Mouse (Mus musculus) ovary, postnatal 10 days (tissue): ENCODE measurements around the gene Ninj2.

Source experiments
- DNase-seq: peaks from one replicate; pipeline ENCODE4 v3.0.0; 2022; ENCODE audit warnings: low spot score

Ninj2 gene

DNA sequence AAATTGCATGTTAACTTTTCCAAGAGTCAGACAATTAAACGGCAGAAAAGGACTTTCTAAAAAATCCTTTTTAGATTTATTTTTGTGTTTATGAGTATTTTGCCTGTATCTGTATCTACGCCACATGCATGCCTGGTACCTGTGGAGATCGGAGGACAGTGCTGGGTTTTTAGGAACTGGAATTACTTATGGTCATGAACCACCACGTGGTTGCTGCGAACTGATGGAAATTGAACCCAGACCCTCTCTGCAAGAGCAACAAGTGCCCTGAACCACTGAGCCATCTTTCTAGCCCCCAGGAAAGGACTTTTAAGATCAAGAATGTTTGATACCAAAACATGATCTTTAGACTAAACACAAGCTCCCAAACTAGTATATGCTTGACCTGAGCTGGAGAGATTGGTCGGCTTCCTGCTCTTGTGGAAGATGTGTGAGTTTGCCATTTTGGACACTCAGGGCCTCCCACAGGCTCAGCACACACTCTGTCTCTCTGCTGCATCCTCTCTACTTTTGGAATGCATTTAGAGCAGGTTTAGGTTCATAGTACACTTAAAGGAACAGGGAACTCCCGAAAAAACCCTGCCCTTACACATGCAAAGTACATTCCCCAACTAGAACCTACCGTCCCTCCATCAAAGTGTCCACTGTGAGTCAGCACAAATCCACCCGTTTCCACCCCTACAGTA lies 1.1 kb downstream of the Ninj2 start:
- DNase-seq: no peak

DNA sequence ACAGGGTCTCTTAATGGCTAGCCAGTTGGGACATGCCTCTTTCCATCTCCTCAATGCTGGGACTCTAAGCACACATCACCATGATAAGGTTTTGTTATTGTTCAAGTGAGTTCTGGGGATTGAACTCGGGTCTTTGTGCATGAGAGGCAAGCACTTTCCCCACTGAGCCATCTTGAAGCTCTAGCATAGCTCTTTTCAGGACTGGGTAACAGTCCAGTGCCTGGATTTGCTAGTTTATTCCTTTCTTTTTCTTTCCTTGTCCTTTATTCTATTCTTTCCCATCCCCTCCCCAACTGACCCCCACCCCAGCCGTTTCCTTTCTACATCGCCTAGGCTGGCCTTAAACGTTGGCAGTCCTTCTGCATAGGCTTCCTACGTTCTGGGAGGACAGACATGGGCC lies 1.9 kb downstream of the Ninj2 start:
- DNase-seq: no peak

DNA sequence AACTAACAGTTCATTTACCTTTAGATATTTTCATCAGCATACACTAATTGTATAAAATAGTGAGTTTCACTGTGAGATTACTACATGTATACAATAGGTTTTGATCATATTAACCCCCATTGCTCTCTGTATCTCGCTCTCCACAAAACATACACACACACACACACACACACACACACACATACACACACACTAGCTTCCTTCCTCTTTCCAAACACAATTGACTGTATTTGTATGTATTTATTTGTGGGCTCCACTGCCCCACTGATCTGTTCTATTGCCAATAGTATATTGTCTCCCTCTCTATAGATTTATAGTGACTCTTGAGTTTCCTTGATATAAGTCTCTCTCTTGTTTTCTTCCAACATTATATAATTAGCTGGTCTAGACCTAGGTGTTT lies 2.4 kb downstream of the Ninj2 start:
- no peak for DNase-seq

DNA sequence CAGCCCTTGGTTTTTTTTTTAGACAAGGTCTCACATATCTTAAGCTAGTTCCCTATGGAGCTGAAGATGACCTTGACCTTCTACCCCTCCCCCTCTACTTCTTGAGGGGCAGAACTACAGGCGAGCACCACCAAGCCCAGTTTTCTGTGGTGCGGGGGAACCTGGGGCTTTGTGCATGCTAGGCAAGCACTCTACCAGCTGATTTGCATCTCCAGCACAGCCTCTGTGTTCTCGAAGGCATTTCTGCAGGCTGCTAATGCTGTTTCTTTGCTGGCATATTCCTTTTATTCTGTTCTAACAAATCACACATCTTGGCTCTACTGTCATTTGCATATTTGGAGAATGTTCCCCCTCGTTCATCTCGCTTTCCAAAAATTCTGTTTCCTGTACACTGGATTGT lies 6.2 kb downstream of the Ninj2 start:
- DNase-seq: no peak

DNA sequence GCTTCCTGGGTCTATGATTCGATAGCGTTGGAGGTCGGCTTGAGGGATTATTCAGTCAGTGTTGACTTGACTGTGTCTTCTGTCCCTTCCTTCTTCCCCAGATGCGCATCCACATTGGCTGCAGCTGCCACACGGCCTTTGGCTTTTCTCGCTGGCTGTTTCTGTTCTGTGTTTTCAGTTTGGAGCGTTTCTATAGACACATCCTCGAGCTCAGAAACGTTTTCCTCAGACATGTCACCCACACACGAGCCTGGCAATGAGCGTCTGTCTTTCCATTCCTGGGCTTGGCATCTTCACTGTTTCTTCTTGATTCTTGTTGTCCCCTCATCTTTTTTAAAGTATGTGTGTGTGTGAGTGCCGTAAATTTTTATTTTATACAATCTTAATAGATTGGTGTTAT lies 8.1 kb downstream of the Ninj2 start:
- no peak for DNase-seq

DNA sequence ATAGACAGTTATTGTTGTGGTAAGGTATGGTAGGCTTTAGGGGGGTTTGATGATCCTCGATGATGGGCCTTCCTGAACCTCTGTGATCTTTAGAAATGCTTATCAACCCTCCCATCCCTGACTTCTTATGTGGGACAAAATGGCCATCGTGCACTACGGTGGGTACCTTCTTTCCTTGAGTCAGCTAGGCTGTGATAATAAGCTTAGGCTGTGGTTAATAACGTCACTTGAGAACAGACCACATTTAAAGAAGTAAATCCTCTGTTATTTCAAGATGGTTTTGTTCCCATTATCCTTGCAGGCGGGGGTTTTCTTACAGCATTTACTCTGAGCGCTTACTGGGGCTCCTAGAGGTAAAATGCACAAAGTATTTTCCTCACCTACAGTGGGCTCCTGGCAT lies 8.8 kb downstream of the Ninj2 start:
- no peak for DNase-seq

DNA sequence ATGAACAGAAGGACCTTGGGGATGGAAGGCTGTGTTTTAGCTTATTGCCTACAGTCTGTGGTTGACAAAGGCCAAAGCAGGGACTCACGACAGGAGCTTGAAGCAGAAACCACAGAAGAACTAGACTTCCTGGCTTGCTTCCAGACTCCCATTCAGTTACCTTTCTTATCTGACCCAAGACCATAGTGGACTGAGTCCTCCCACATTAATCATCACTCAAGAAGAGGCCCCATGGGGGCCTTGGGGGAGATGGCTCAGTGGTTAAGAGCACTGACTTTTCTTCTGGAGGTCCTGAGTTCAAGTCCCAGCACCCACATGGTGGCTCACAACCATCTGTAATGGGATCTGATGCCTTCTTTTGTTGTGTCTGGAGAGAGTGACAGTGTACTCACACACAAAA lies 10.0 kb downstream of the Ninj2 start:
- no peak for DNase-seq

DNA sequence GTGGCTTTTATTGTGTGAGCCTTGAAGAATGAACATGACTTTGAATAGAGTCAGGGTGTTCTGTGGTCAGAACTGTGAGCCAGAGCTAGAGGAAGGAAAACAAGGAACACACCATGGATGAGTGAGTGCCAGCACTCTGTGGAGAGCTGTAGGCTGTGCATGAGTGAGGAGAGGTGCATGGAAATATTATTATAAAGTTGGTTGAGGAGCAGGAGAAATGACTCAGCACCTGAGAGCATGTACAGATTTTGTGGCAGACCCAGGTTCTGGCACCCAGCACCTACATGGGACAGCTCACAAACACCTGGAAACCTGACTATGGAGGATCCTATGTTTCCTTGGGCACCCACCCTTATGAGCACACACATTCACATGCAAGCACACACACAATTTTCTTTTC lies 11.9 kb downstream of the Ninj2 start:
- no peak for DNase-seq

DNA sequence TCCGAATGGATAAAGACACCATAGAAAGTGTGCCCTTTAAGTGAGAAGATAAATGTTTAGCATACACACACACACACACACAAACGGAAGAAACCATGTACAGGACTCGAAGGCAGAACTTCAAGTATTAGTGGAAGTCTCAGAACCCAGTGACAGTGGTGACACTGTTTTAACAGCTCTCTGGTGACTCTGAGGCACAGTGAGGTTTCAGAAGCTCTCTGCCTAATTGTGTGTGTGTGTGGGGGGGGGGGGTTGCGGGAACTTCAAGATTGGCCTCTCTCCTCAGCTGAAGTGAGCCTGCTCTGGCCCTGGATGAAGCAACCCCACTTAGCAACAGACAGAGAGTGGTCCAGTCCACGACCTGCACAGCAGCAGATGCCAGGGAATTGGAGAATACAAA lies 14.4 kb downstream of the Ninj2 start:
- DNase-seq: no peak

DNA sequence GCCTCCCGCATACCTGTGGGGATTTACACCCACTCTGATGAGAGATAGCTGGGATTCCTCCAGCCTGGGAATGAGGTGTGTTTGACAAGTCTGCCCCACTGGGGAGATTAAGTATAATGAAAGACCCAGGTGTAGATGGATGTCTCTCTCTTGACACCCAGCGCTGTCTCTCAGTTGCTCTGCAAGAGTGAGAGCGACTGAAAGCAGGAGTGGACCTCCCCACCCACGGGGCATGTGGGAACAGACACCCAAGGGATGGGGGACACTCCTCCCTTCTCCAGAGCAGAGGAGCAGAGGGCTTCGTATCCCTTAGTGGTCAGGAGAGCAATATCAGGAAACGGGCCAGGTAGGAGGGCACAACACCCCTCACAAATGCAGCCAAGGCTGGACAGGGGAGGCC lies 14.9 kb downstream of the Ninj2 start:
- no peak for DNase-seq

DNA sequence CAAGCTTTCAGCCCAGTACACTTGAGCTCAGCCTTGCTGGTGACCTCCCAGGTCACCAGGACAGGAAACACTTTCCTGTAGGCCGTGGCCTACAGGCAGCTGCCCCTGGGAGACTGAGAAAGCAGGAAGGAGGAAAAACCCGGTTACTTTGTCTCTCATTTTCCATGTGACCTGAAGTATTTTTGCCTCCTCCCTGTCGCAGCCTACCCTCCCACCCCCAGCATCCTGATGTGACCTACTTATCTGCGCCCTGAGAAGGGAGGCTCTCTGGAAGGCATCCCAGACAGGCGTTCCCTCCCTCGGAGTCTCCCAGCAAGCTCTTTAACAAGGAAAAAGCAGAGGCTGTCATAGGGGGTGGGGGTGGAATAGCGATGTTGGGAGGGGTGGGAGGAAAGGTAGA lies 16.0 kb downstream of the Ninj2 start:
- DNase-seq: no peak

DNA sequence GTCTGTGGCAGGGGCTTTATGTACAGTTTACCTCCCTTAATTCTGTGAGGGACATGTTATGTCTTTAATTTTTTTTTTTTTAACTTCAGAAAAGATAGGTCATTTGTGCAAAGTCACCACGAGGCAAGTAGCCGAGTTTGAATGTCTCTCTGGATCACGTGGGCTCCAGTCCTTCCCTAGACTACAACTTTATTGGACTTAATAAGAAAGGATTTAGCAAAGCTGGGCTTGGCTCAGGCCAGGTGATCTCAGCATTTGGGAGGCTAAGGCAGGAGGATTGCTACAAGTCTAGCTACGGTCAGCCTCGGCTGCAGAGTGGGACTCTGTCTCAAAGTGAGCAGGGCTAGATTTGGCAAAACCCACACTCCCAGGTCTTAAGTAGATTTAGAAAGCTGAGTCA lies 16.8 kb downstream of the Ninj2 start:
- DNase-seq: no peak

DNA sequence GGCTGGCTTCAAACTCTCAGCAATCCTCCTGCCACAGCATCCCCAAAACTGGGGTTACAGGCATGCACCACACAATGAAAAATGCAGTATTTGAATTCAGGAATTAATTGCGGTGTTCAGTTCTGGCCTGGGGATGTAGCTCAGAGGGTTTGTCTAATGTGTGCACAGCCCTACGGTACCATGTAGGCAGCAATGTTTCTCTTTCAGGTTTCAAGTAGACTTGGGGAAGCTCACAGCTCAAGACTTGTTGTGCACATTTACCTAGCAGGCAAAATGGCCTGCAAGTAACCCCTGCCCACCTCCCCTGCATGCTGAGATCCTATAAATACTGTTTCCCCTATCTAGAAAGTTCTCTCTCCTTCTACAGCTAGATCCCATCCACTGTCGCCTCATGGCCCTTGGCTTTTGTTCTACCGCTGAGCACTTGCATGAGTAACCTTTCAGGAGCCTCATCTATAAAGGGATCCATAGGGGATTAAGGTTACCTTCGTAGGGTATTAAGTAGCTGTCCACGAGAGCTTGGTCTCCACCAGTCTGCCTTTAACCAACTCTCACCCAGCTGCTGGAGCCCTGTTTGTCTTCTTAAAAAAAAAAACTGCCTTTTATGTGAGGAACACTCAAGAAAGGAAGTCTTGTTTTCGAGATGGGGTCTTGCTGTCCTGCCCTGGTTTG lies 17.7 kb downstream of the Ninj2 start:
- DNase-seq: no peak

DNA sequence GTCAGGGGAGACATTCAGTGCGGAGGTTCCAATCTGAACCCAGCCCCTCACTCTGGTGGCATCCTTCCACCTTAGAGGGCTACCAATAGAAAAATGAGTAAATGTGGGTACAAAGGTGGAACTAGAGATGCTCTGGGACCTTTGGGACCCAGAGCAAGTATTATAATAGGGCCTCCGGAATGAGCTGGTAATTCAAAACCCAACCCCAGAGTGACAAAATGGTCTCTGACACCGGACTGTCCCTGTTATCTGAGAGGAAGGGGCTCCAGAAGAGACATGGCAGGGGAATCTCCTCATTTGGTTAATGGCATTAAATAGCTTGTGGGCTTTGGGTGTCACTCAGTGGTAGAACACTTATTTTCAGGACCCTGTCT lies 18.2 kb downstream of the Ninj2 start:
- no peak for DNase-seq

DNA sequence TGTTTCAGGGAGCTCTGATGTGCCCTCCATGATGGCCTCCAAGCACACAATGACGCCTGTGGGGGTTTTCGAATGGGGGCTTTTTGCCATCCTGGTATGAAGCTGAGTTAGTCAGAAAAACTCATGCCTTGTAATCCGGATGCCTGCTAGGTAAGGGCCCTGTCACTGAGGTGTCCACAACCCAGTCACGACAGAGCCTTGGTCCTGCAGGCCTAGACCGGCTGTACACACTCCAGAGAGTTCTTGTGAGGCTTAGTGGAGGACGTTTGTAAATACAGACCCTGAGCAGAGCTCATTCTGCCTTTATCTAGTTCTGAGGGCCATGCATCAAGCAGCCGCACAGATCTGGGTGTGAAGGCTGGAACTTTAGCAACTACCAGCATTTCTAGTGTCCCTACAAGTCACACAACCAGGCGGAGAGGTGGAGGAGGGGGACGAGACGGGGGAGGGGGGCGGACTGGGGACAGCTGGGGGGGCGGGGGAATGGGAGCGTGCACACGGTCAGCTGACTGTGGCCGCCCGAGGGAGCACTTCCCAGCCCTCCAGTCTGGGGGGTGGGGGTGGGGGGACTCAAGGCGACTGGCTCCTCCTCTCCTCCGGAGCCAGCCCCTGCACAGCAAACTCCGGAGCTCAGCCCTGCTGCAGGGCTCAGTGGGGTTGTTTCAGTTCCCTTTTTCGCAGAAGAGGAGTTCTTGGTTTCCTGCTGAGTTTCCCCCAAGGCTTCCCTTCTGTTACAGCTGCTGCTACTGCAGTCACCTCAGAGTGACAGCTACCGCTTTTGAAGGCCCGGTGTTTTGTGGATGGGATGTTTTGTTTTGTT lies 19.0 kb downstream of the Ninj2 start:
- DNase-seq: peak; percentile 46

DNA sequence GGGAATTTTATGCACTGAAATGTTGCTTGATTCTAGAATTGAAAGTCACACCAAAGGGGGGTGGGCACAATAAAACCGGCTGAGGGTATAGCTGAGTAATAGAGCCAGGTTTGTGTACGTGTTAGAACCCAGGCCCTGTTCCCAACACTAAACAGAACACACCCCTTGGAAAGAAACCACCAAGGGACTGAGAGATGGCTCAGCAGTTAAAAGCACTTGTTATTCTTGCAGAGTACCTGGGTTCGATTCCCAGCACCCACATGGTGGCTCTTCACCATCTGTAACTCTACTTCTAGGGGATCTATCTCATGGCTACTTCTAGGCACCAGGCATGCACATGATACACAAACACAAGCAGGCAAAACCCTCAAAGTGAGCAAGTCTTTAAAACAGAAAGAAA lies 20.7 kb downstream of the Ninj2 start:
- no peak for DNase-seq

DNA sequence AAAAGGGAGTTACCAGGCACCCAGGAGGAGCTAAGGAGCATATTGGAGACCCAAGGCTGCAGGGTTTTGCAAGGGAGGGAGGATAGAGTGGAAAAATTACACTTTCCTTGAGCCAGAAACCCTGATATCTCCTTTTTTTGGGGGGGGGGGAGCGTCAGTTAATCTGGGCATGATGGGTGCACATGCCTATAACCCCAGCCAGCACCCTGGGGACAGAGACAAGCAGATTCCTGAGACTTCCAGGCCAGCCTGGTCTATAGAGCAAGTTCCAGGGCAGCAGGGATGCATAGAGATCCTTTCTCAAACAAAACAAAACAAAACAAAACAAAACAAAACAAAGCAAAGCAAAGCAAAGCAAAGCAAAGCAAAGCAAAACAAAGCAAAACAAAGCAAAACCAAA lies 21.1 kb downstream of the Ninj2 start:
- DNase-seq: no peak

DNA sequence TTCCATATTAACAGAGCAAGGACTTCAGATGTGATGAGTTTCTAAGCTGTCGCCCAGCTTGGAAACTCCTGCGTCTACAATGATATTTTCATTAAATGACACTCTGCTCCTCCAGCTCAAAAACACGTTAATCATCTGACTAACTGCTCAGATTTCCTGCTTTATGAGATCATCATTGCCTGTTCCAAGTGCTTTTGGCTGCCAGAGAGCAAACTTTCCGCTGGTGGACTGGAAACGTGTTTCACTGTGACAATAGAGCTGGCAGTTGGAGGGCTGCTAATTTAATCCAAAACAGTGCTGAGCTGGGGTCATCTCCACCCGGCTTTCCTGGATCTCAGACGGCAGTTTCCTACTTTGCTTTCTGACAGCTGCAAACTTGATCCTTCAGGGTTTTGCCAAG lies 21.5 kb downstream of the Ninj2 start:
- peak; percentile 13 for DNase-seq

DNA sequence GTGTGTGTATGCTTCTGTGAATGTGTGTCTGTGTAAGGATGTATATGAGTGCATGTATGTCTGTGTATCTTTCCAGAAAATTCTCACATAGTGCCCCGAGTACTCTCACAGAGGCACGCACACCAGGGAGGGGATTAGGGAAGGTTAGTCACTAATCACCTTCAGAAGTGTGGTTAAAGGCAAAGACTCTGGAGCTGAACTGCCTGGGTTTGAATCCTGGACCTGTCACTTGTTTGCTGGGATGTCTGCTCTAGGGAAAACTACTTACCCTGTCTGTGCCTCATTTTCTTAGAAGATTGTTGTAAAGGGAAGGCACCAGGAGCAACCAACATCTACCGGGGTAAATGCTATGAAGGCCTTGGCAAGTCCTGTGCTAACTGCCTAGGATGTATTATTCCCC lies 22.3 kb downstream of the Ninj2 start:
- no peak for DNase-seq

DNA sequence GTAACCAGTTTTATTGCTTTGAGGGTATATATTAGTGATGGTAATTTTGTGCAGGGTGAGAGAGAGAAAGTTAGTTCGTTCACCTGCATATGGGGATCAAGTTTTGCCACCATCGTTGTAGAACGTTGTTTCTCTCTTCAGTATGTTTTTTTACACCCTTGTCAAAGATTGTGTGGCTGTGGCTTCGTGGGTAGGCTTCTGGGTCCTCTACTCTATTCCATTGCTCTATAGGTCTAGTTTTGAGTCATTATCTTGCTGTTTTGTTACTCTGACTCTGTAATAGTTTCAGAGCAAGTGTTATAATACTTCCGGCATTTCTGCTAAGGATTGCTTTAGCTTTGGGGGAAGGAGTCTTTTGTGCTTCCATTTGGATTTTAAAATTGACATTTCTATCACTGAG lies 26.7 kb downstream of the Ninj2 start:
- no peak for DNase-seq

DNA sequence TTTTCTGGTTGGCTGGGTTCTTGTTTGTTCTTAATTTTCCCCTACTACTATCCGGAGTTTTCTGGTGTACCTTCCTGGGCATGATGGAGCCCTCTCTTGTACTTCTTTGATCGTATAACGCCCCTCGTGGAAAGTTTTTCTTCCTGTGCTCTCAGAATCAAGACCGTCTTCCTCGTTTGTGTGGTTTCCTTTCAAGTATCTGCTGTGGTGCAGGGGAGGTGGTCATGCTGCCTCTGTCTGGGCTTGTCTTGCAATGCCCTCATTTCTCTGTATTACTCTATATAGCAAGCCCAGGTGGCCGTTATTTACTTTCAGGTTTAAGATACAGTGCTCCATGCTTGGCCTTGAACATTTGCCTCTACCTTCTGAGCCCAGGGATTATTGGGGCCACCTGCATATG lies 31.5 kb downstream of the Ninj2 start:
- no peak for DNase-seq

DNA sequence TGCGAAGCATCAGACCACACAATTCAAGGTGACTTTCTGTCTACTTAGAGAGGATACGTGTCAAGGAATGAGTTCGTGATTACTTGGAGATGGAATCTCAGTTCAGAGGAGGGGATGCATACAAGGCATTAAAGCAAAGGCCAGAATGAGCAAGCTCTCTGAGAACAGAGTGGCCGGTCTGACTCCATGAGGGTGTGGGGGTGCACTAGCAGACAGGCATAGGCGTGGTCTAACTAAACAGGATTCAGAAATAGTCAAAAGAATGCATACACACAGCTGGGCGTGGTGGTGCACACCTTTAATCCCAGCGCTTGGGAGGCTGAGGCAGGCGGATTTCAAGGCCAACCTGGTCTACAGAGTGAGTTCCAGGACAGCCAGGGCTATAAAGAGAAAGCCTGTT lies 33.3 kb downstream of the Ninj2 start:
- no peak for DNase-seq

DNA sequence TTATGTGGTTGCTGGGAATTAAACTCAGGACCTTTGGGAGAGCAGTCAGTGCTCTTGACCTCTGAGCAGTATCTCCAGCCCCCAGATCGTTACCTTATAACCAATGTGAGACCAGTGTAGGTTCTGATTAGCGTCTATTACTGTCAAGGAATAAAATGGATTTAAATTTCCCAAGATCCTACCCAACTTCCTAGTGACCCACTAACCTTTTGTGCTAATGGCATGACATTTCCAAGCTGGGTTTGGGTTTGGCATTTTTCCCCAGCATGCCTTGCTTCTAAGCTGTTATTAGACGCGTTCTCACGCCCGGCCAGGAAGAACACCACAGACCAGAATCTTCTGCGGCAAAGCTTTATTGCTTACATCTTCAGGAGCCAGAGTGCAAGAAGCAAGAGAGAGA lies 34.2 kb downstream of the Ninj2 start:
- no peak for DNase-seq

DNA sequence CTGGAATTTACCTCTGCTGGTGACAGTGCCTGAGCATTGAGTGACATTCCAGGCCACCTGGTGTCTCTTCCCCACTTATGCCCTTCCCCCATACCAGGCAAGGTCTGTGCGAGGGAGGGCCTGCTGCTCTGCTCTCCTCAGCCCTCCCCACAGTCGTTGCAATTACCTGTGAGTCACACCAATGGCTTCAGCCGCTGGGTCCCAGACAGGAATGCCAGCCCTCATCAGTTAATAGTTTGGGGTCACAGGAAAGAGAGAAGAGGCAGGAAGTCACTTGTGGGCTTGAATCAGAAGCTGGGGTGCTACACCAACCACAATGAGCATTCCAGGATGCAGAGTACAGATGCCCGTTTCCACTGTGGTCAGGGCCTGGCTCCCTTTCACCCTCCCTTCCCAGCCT lies 41.6 kb downstream of the Ninj2 start:
- no peak for DNase-seq
